Mouse (Mus musculus) thymus, postnatal 25 days (tissue): ENCODE data around the gene Galc.

ENCODE experiments used
- DNase-seq: peaks from one replicate; pipeline ENCODE4 v3.0.0; 2022

Gene Galc

DNA sequence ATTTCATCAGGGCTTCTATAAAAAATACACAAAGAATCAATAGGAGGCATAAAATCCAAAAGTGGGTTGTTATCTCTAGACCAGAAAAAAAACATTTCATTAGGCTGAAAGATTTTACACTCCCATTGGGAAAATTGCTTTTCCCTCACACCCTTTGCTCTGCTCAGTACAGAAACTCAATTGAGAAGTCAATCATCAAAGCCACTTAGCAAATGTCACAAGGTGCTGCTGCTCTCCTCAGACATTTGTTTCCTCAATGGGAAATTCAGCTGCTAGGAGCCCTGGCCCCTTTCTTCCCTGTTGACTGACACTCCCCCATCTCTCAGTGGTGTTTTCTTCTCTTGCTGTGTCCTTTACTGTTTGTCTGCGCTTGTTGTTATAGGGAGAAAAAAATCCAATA, 79.8 kb downstream of the Galc start:
- no peak for DNase-seq

DNA sequence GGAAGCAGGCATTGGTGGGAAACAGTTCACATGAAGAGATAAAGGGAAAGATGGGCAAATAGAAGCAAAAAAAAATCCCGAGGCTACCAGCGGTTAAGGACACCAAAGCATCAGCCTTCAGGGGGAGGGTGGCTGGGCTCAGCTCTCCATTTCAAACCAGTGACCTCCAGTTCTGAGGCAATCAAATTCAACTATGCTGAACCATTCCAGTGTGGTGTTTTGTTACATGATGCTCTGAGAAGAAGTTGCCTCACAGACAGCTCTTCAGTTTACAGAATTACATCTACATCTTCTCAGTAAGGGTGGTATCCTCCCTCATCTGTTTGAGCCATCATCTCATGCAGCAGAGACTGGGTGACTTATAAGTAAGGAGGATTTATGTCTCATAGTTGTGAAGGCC, 82.6 kb downstream of the Galc start:
- no peak for DNase-seq

DNA sequence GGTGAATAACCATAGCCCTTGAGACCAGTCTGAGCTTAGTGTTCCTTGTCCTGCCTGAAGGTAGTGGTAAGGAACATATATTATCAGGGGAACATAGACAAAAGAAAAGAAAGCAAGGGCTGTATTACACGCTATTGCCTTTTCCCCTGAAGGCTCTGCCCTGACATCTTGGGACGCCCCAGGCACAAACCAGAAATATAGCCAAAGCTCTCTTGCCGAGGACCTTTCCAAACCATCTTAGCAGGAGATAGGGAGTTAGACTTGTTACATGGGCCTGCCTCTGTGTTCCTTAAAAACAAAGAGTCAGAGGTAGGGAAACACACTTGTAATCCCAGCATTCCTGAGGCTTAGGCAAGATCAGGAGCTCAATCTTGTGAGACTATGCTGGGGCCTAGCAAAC, 97.4 kb downstream of the Galc start:
- DNase-seq = no peak

DNA sequence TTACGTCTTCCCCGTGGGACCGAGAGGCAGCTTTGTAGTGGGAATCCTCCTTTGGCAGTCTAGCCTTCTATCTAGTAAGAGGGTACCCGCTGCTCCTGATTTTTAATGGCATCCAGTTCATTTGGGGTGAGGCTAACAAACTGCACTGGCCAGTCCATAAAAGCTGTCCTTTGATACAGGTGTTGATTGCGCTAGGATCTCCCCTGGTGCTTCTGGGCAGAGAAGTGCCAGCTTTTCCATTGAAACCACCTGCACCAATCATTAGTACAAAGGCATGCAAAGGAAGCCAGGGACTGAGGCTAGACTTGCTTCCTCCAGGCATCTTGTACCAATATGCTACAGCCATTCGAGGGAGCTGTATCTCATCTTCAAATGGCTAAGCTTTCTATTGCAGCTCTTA, 98.4 kb downstream of the Galc start:
- no peak for DNase-seq
